Mouse (Mus musculus) erythroblast, adult 5-6 weeks (primary cell): ENCODE results near the gene C1qtnf1. TPM values are rescaled to one million over a fixed set of nuclear protein-coding genes. Genes with fewer than 3 reads are reported as not detected.

ENCODE experiments used
- ATAC-seq: replicated peaks from 2 replicates; pipeline ENCODE4 v1.8.0; 2016; ENCODE audit warnings: moderate number of reproducible peaks, mild to moderate bottlenecking, moderate TSS enrichment, inconsistent platforms; ENCODE audit not compliant: poor library complexity, low FRiP score, severe bottlenecking
- total RNA-seq, 2 experiments: library from RNA; stranded (forward) in 1 of 2; stranded (reverse) in 1 of 2; fragments of 150-400 nt in 1 of 2; fragments of 200-764, 138-1000 nt in 1 of 2; gene quantifications; 2 replicates each; pipeline versions ENCODE4 v1.2.3 to v1.2.4; 2015 to 2017; ENCODE audit warnings: low replicate concordance in 2 of 2

The C1qtnf1 gene
- total RNA-seq, 2 experiments from 2014 or later, result not detected

DNA sequence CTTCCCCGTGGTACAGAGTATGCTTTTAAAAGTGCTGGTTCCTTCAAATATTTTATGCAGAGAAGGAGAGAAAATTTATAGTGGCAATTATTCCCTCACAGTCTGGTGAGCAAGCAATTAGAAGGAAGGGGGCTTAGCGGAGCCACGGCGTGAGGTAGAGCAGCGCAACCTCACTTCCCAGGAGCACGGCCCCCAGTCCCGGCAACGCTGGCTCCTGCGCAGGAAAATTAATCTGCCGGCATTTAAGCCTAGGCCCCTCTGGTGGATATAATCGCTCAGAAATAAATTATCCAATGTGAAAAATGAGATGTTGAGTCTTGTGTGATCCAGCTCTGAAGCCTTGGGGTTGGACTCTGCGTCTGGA, 60.9 kb downstream of the C1qtnf1 start:
- ATAC-seq, result no peak

- ATAC-seq, result peak; percentile 63; the same call in 1 of the 2 replicates
Measured at GRCm38 (mm10) chr11:118490566-118491218, 62.7 kb downstream of the C1qtnf1 start.

- no peak for ATAC-seq
Measured at GRCm38 (mm10) chr11:118491230-118491629, 63.2 kb downstream of the C1qtnf1 start.

DNA sequence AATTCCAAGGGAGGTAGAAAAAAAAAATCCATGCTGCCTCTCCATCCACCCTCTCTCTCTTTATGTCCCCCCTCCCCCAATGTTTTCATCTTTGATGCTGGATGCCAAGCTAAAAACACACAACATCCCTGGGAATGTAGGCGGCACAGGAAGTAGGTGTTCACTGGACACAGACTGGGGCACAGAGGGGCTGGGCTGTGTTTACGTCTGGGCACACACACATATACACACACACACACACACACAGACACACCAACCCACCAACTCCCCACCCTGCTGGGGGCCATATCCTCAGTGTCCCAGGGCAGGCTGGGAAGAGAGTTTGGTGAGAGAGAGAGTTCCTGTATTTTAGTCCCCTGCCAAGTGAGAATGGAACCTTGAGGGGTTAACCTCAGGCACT, 65.5 kb downstream of the C1qtnf1 start:
- no peak for ATAC-seq

DNA sequence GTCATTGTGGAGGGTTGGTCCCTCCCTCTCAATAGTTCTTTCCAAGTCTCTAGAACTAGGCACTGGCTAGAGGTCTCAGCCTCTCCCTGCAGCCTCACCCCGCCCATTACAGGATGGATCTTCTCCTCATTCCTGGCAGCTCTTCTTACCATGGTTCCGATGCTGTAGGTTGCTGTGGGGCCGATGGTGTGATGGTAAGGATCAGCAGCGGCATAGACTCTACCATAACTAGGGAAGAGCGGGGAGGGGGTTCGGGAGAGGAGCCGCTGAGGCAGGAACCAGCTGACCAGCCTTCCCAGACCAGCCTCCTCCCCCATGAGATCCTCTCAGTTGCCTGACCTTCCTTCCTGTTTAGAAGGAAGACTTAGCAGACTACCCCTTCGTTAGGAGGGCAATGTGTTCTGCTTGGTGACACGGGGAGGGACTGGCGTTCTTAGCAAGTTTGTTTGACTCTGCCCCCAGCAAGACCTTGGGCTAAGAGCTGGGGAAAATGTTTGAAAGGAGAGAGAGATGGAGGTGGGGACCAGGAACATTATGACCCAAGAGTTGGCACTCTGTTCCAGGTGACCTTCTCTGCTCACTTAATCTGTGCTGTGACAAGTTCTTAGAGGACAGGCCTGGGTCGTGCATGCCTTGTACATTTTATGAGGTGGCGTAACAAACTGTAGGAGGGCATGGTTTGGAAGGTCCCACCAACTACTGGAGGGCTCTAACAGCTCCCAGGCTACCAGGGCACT, 66.2 kb downstream of the C1qtnf1 start:
- no peak for ATAC-seq

DNA sequence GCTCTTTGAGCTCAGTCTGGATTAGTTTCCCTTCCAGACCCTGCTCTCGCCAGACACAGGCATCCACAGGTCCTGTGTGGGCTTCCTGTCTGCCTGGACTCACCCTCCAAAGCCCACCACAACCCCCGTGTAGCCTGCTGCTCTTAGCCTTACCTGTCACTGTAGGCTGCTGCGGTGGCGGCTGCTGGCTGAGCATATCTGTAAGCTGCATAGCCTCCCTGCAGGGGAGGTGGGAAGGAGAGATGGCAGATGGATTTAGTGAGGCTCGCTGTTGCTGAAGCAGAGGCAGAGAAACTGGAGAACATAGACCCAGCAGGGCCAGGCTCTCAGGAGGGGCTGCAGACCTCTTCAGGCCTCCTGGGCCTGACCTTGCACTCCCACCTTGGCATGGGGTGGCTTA, 67.1 kb downstream of the C1qtnf1 start:
- no peak for ATAC-seq

GRCm38 (mm10) chr11:118496066-118496689, 68.2 kb downstream of the C1qtnf1 start:
- no peak for ATAC-seq

Other genes with a start within 250 kb of the C1qtnf1 start
- 2.7 and 6.0 TPM in 2 replicates for gene Cyth1, start 179.6 kb upstream of the C1qtnf1 start, total RNA-seq (2015; ENCODE audit: low replicate concordance)
- 3.6 and 14.4 TPM in 2 replicates for gene Cyth1, start 179.6 kb upstream of the C1qtnf1 start, total RNA-seq (2017; ENCODE audit: low replicate concordance)
- 2.1 and 4.6 TPM in 2 replicates for gene Usp36, start 138.0 kb upstream of the C1qtnf1 start, total RNA-seq (2015; ENCODE audit: low replicate concordance)
- gene Usp36, start 138.0 kb upstream of the C1qtnf1 start, total RNA-seq (2017; ENCODE audit: low replicate concordance), result 1.3 and 2.7 TPM in 2 replicates
- 1.0 TPM in 1 of 2 replicates, not detected in the other for gene Cep295nl, start 85.7 kb upstream of the C1qtnf1 start, total RNA-seq (2015; ENCODE audit: low replicate concordance)
- not detected in 2 replicates for gene Cep295nl, start 85.7 kb upstream of the C1qtnf1 start, total RNA-seq (2017; ENCODE audit: low replicate concordance)
- 4.8 and 12.9 TPM in 2 replicates for gene Timp2, start 72.5 kb upstream of the C1qtnf1 start, total RNA-seq (2015; ENCODE audit: low replicate concordance)
- 8.3 and 11.3 TPM in 2 replicates for gene Timp2, start 72.5 kb upstream of the C1qtnf1 start, total RNA-seq (2017; ENCODE audit: low replicate concordance)
- 54.5 and 58.0 TPM in 2 replicates for gene Lgals3bp, start 26.1 kb upstream of the C1qtnf1 start, total RNA-seq (2015; ENCODE audit: low replicate concordance)
- gene Lgals3bp, start 26.1 kb upstream of the C1qtnf1 start, total RNA-seq (2017; ENCODE audit: low replicate concordance), result 7.7 and 18.0 TPM in 2 replicates
- 3.8 and 10.0 TPM in 2 replicates for gene Cant1, start 9.1 kb upstream of the C1qtnf1 start, total RNA-seq (2015; ENCODE audit: low replicate concordance)
- gene Cant1, start 9.1 kb upstream of the C1qtnf1 start, total RNA-seq (2017; ENCODE audit: low replicate concordance), result 4.0 and 6.0 TPM in 2 replicates
- gene Engase, start 48.6 kb downstream of the C1qtnf1 start, total RNA-seq (2015; ENCODE audit: low replicate concordance), result 0.63 and 2.1 TPM in 2 replicates
- 0.84 and 0.85 TPM in 2 replicates for gene Engase, start 48.6 kb downstream of the C1qtnf1 start, total RNA-seq (2017; ENCODE audit: low replicate concordance)